In the genomic region with DNA sequence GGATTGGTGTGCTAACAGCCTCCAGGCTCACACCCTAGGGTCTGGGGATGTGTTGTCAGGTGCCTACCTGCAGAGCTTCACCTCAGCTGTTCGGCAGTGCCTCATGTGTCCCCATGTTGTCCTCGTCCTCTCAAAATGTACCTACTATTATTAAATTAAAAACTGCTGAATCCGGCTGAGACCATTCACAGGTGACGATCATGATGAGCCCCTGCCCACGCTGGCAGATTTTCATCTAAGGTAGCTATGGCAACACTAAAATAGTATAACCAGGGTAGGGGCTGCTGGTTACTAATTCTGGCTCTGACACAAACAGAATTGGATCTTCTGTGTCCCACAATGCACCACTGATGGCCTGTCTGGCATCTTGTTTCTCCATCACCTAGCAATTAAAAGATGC, we compare ENCODE assay signal across 28 mouse cellular contexts.
DNase-seq lines count a peak whose midpoint lies in the region; TF ChIP-seq lines count a peak whose summit lies in the region.
"Had no signal": no experiment of that assay in that cellular context is flagged by ENCODE, and none has a peak within 500 bp of the region (broad histone marks: within the 10 kb centered on the region; RNA-seq: fewer than 3 reads in every experiment).

No protein-coding gene starts in this region.

- TF ChIP-seq POLR2A in cortical plate, adult 2 months (IDR thresholded peaks at IDR 0.05; ENCODE audit: extremely low read depth, insufficient read depth, low read length), result no peak

- no peak overlapping the region for H3K4me3 ChIP-seq in heart, embryonic 10.5 days
- H3K4me3 ChIP-seq in left cerebral cortex, adult 2 months, result no peak overlapping the region
- H3K4me3 ChIP-seq in cortical plate, adult 2 months (ENCODE audit: insufficient read depth, low read length), result no peak overlapping the region
- H3K4me3 ChIP-seq: forebrain, embryonic 10.5 days; heart, embryonic 12.5 days; heart, embryonic 15.5 days had no signal

- H3K4me1 ChIP-seq in heart, embryonic 10.5 days, result no peaks in the 10 kb centered on the region
- peaks cover 14% of the 10 kb centered on the region for H3K4me1 ChIP-seq in cortical plate, adult 2 months (ENCODE audit: control insufficient read depth, insufficient read depth, low read length)
- H3K4me1 ChIP-seq: heart, embryonic 12.5 days; heart, embryonic 15.5 days had no signal

- no peak for TF ChIP-seq CTCF in left cerebral cortex, adult 2 months (IDR thresholded peaks at IDR 0.05)
- no peak for TF ChIP-seq CTCF in cortical plate, adult 2 months (IDR thresholded peaks at IDR 0.05; ENCODE audit: extremely low read depth, insufficient read depth, low read length)

- intact Hi-C loops in left cerebral cortex, adult 2 months (cut with DNase I), result no loop called here

- no peaks in the 10 kb centered on the region for H3K9me3 ChIP-seq in heart, embryonic 10.5 days
- H3K9me3 ChIP-seq: forebrain, embryonic 10.5 days; heart, embryonic 12.5 days; heart, embryonic 15.5 days had no signal

- no peak overlapping the region for H3K27ac ChIP-seq in heart, embryonic 10.5 days
- peak overlapping the region; percentile 85 for H3K27ac ChIP-seq in left cerebral cortex, adult 2 months
- H3K27ac ChIP-seq in cortical plate, adult 2 months (ENCODE audit: insufficient read depth, low read length), result peak overlapping the region; percentile 59; the same call in 1 of the 2 replicates
- H3K27ac ChIP-seq: forebrain, embryonic 10.5 days; heart, embryonic 15.5 days; hindbrain, embryonic 14.5 days; hindbrain, postnatal 0 days had no signal

- no peaks in the 10 kb centered on the region for H3K36me3 ChIP-seq in heart, embryonic 10.5 days
- H3K36me3 ChIP-seq: forebrain, embryonic 10.5 days; G1E; heart, embryonic 12.5 days; heart, embryonic 15.5 days had no signal

- H3K27me3 ChIP-seq in heart, embryonic 10.5 days (ENCODE audit: insufficient read depth, poor library complexity, severe bottlenecking), result no peaks in the 10 kb centered on the region
- H3K27me3 ChIP-seq: CH12.LX; heart, embryonic 12.5 days; heart, embryonic 15.5 days; Patski had no signal

- WGBS in heart, embryonic 10.5 days, result 77% methylated on average over 5 of the region's 5 CpGs

- DNase-seq in heart, embryonic 10.5 days (ENCODE audit: low spot score), result peak; percentile 24
- DNase-seq in heart, adult 18-20 months, result no peak
- DNase-seq in left cerebral cortex, adult 2 months (ENCODE audit: extremely low spot score in 1 of 2, low spot score in 2 of 2), result peak in 1 of 2 experiments; percentile 10
- no peak for DNase-seq in left cerebral cortex, adult 11 months (ENCODE audit: low spot score)
- DNase-seq in right cerebral cortex, adult 2 months (ENCODE audit: low spot score in 2 of 2), result peak; percentile 43 to 47
- no peak for DNase-seq in right cerebral cortex, postnatal 36 days (ENCODE audit: low spot score in 2 of 2)
- DNase-seq in frontal cortex, postnatal 10 days (ENCODE audit: low spot score in 2 of 2), result no peak
- DNase-seq: adrenal gland, postnatal 10 days; adrenal gland, postnatal 36 days; B cell, adult 2 months; cerebellum, adult 11 months; cerebellum, adult 2 months; cerebellum, adult 9-11 months; cerebellum, postnatal 25 days; embryo, embryonic 11 days; forebrain, postnatal 0 days; gastrocnemius, postnatal 25 days; heart, postnatal 10 days; heart, postnatal 4 days had no signal

Comparison
In these comparisons a context has a peak if more than half of its experiments do, and no peak if none do; other contexts are left out.
1. DNase-seq: peak in heart, embryonic 10.5 days (single experiment) and right cerebral cortex, adult 2 months (2 of 2); none in heart, adult 18-20 months (0 of 2), left cerebral cortex, adult 11 months (single experiment), right cerebral cortex, postnatal 36 days (0 of 2) and frontal cortex, postnatal 10 days (0 of 2).